Mouse (Mus musculus): ENCODE measurements around the gene Tnrc6c. TPM values are rescaled to one million over a fixed set of nuclear protein-coding genes. Genes with fewer than 3 reads are reported as not detected.
A peak's percentile ranks its signal among the peaks of the same experiment; 100 is the strongest.

Gene Tnrc6c
- polyA plus RNA-seq, 1 experiment from 2014 or later, result 24.7 TPM

GRCm38 (mm10) chr11:117658974-117659373, 4.9 kb downstream of the Tnrc6c start:
- H3K9ac ChIP-seq, result no peak overlapping the region
- no peak for ATAC-seq (ENCODE audit: low FRiP score, low read depth)
- H3K27ac ChIP-seq (replicated peaks), result peak overlapping the region; percentile 22; the same call in 1 of the 2 replicates
- H3K4me3 ChIP-seq, result no peak overlapping the region
- peak overlapping the region; percentile 29; the same call in 1 of the 2 replicates for H3K4me2 ChIP-seq
- no peaks in the 10 kb centered on the region for H3K9me3 ChIP-seq
- no peaks in the 10 kb centered on the region for H3K27me3 ChIP-seq
- no peaks in the 10 kb centered on the region for H3K36me3 ChIP-seq
- H3K4me1 ChIP-seq (replicated peaks), result peaks cover 45% of the 10 kb centered on the region
- 32% methylated on average over 4 of the region's 4 CpGs for WGBS

- H3K9ac ChIP-seq, result no peak overlapping the region
- H3K4me2 ChIP-seq, result no peak overlapping the region
- WGBS, result 89% methylated on average over 4 of the region's 4 CpGs
- no peak overlapping the region for H3K27ac ChIP-seq (replicated peaks)
- H3K4me1 ChIP-seq (replicated peaks), result peaks cover 52% of the 10 kb centered on the region
- H3K4me3 ChIP-seq, result no peak overlapping the region
- no peaks in the 10 kb centered on the region for H3K36me3 ChIP-seq
- no peaks in the 10 kb centered on the region for H3K27me3 ChIP-seq
- ATAC-seq (ENCODE audit: low FRiP score, low read depth), result no peak
- H3K9me3 ChIP-seq, result no peaks in the 10 kb centered on the region
These were observed 9.1 kb downstream of the Tnrc6c start for GRCm38 (mm10) chr11:117663036-117663809.

- Histone ChIP-seq H3K27ac (replicated peaks) (no peak overlapping the region), H3K4me1 (replicated peaks) (peaks cover 53% of the 10 kb centered on the region), H3K27me3 (no peaks in the 10 kb centered on the region), H3K9ac (no peak overlapping the region), H3K36me3 (no peaks in the 10 kb centered on the region), H3K9me3 (no peaks in the 10 kb centered on the region), H3K4me2 (no peak overlapping the region), H3K4me3 (no peak overlapping the region)
- ATAC-seq (ENCODE audit: low FRiP score, low read depth), result no peak
These were observed 9.7 kb downstream of the Tnrc6c start for GRCm38 (mm10) chr11:117663810-117664139.

GRCm38 (mm10) chr11:117665189-117665588, 11.1 kb downstream of the Tnrc6c start:
- Histone ChIP-seq H3K4me1 (replicated peaks) (peaks cover 43% of the 10 kb centered on the region), H3K9ac (no peak overlapping the region), H3K9me3 (no peaks in the 10 kb centered on the region), H3K4me2 (no peak overlapping the region), H3K27ac (replicated peaks) (no peak overlapping the region), H3K36me3 (no peaks in the 10 kb centered on the region), H3K27me3 (no peaks in the 10 kb centered on the region), H3K4me3 (no peak overlapping the region)
- ATAC-seq (ENCODE audit: low FRiP score, low read depth), result no peak
- 44% methylated on average over 3 of the region's 3 CpGs for WGBS

GRCm38 (mm10) chr11:117666563-117666962, 12.5 kb downstream of the Tnrc6c start:
- Histone ChIP-seq H3K9me3 (no peaks in the 10 kb centered on the region), H3K36me3 (no peaks in the 10 kb centered on the region), H3K4me3 (no peak overlapping the region), H3K27ac (replicated peaks) (no peak overlapping the region), H3K9ac (no peak overlapping the region), H3K4me1 (replicated peaks) (peaks cover 36% of the 10 kb centered on the region), H3K4me2 (no peak overlapping the region), H3K27me3 (no peaks in the 10 kb centered on the region)
- ATAC-seq (ENCODE audit: low FRiP score, low read depth), result no peak

GRCm38 (mm10) chr11:117667152-117667551, 13.1 kb downstream of the Tnrc6c start:
- no peak for ATAC-seq (ENCODE audit: low FRiP score, low read depth)
- 76% methylated on average over 5 of the region's 5 CpGs for WGBS
- Histone ChIP-seq H3K4me2 (no peak overlapping the region), H3K9me3 (no peaks in the 10 kb centered on the region), H3K27me3 (no peaks in the 10 kb centered on the region), H3K9ac (no peak overlapping the region), H3K27ac (replicated peaks) (no peak overlapping the region), H3K4me1 (replicated peaks) (peaks cover 36% of the 10 kb centered on the region), H3K36me3 (no peaks in the 10 kb centered on the region), H3K4me3 (no peak overlapping the region)

GRCm38 (mm10) chr11:117667825-117668224, 13.7 kb downstream of the Tnrc6c start:
- Histone ChIP-seq H3K4me2 (no peak overlapping the region), H3K9ac (no peak overlapping the region), H3K36me3 (no peaks in the 10 kb centered on the region), H3K4me1 (replicated peaks) (peaks cover 36% of the 10 kb centered on the region), H3K27ac (replicated peaks) (no peak overlapping the region), H3K27me3 (no peaks in the 10 kb centered on the region), H3K9me3 (no peaks in the 10 kb centered on the region), H3K4me3 (no peak overlapping the region)
- ATAC-seq (ENCODE audit: low FRiP score, low read depth), result no peak
- WGBS, result 42% methylated on average over 5 of the region's 5 CpGs

- no peak overlapping the region for H3K9ac ChIP-seq
- no peak overlapping the region for H3K27ac ChIP-seq (replicated peaks)
- peaks cover 28% of the 10 kb centered on the region for H3K4me1 ChIP-seq (replicated peaks)
- ATAC-seq (ENCODE audit: low FRiP score, low read depth), result no peak
- no peak overlapping the region for H3K4me2 ChIP-seq
- no peak overlapping the region for H3K4me3 ChIP-seq
- no peaks in the 10 kb centered on the region for H3K27me3 ChIP-seq
- 93% methylated on average over 5 of the region's 5 CpGs for WGBS
- no peaks in the 10 kb centered on the region for H3K36me3 ChIP-seq
- H3K9me3 ChIP-seq, result no peaks in the 10 kb centered on the region
These were observed 17.5 kb downstream of the Tnrc6c start for GRCm38 (mm10) chr11:117671626-117672025.

GRCm38 (mm10) chr11:117674531-117674930, 20.4 kb downstream of the Tnrc6c start:
- Histone ChIP-seq H3K4me2 (no peak overlapping the region), H3K9me3 (no peaks in the 10 kb centered on the region), H3K9ac (no peak overlapping the region), H3K4me1 (replicated peaks) (peaks cover 18% of the 10 kb centered on the region), H3K27ac (replicated peaks) (no peak overlapping the region), H3K4me3 (no peak overlapping the region), H3K27me3 (no peaks in the 10 kb centered on the region), H3K36me3 (no peaks in the 10 kb centered on the region)
- 97% methylated on average over 1 of the region's 1 CpGs for WGBS
- ATAC-seq (ENCODE audit: low FRiP score, low read depth), result no peak

- Histone ChIP-seq H3K36me3 (no peaks in the 10 kb centered on the region), H3K27me3 (no peaks in the 10 kb centered on the region), H3K9ac (no peak overlapping the region), H3K4me1 (replicated peaks) (peaks cover 21% of the 10 kb centered on the region), H3K9me3 (no peaks in the 10 kb centered on the region), H3K4me2 (no peak overlapping the region), H3K27ac (replicated peaks) (no peak overlapping the region), H3K4me3 (no peak overlapping the region)
- no peak for ATAC-seq (ENCODE audit: low FRiP score, low read depth)
- WGBS, result 4% methylated on average over 2 of the region's 2 CpGs
These were observed 22.6 kb downstream of the Tnrc6c start for GRCm38 (mm10) chr11:117676649-117677048.

GRCm38 (mm10) chr11:117677111-117677510, 23.0 kb downstream of the Tnrc6c start:
- no peak for ATAC-seq (ENCODE audit: low FRiP score, low read depth)
- Histone ChIP-seq H3K4me2 (no peak overlapping the region), H3K27me3 (no peaks in the 10 kb centered on the region), H3K36me3 (no peaks in the 10 kb centered on the region), H3K4me1 (replicated peaks) (peaks cover 21% of the 10 kb centered on the region), H3K9ac (no peak overlapping the region), H3K4me3 (no peak overlapping the region), H3K9me3 (no peaks in the 10 kb centered on the region), H3K27ac (replicated peaks) (no peak overlapping the region)
- 65% methylated on average over 3 of the region's 3 CpGs for WGBS

- Histone ChIP-seq H3K27me3 (no peaks in the 10 kb centered on the region), H3K36me3 (no peaks in the 10 kb centered on the region), H3K4me2 (no peak overlapping the region), H3K4me1 (replicated peaks) (peaks cover 23% of the 10 kb centered on the region), H3K9ac (no peak overlapping the region), H3K9me3 (no peaks in the 10 kb centered on the region), H3K27ac (replicated peaks) (no peak overlapping the region), H3K4me3 (no peak overlapping the region)
- ATAC-seq (ENCODE audit: low FRiP score, low read depth), result no peak
- 95% methylated on average over 3 of the region's 3 CpGs for WGBS
These were observed 23.5 kb downstream of the Tnrc6c start for GRCm38 (mm10) chr11:117677594-117677993.

GRCm38 (mm10) chr11:117678155-117678554, 24.1 kb downstream of the Tnrc6c start:
- no peak for ATAC-seq (ENCODE audit: low FRiP score, low read depth)
- Histone ChIP-seq H3K9ac (no peak overlapping the region), H3K36me3 (no peaks in the 10 kb centered on the region), H3K27me3 (no peaks in the 10 kb centered on the region), H3K4me2 (no peak overlapping the region), H3K9me3 (no peaks in the 10 kb centered on the region), H3K4me3 (no peak overlapping the region), H3K4me1 (replicated peaks) (peaks cover 23% of the 10 kb centered on the region), H3K27ac (replicated peaks) (no peak overlapping the region)
- WGBS, result 92% methylated on average over 4 of the region's 4 CpGs

Measured in hindbrain, embryonic 15.5 days (tissue).